ENCODE assay signal across 21 mouse cellular contexts in genomic region chr1:53796271-53796670, GRCm38 (mm10). TPM values are rescaled to one million over a fixed set of nuclear protein-coding genes. Genes with fewer than 3 reads are reported as not detected.
DNase-seq lines count a peak whose midpoint lies in the region; ATAC-seq and TF ChIP-seq lines count a peak whose summit lies in the region.
"Had no signal": no experiment of that assay in that cellular context is flagged by ENCODE, and none has a peak within 500 bp of the region (broad histone marks: within the 10 kb centered on the region; RNA-seq: fewer than 3 reads in every experiment).

No protein-coding gene starts in this region.

- no peak for TF ChIP-seq CTCF in thymus, adult 2 months (IDR thresholded peaks at IDR 0.05; ENCODE audit: borderline replicate concordance, control insufficient read depth, extremely low read depth, insufficient read depth, low read length, poor library complexity)

- peak; percentile 27 for DNase-seq in CD4-positive, CD25-positive, alpha-beta regulatory T cell, adult 2 months (ENCODE audit: low read depth, low spot score)
- DNase-seq in thymus, adult 2 months: no peak
- DNase-seq in thymus, postnatal 4 days: no peak
- peak; percentile 56 for DNase-seq in induced T-regulatory cell, adult 2 months (ENCODE audit: low read depth)
- DNase-seq in cerebellum, adult 18-20 months: no peak
- DNase-seq: adrenal gland, adult 8-10 months; adrenal gland, postnatal 14 days; B cell, adult 2 months; cerebellum, adult 11-12 months; cerebellum, adult 8-10 months; cerebellum, adult 9-11 months; cerebellum, postnatal 14 days; cerebellum, postnatal 36 days; embryo, embryonic 11 days had no signal

- no peak overlapping the region for H3K4me2 ChIP-seq in forebrain, embryonic 15.5 days (replicated peaks)
- H3K4me2 ChIP-seq: embryonic facial prominence, embryonic 13.5 days; embryonic facial prominence, embryonic 15.5 days; forebrain, embryonic 13.5 days had no signal

- TF ChIP-seq POLR2A in thymus, adult 2 months (IDR thresholded peaks at IDR 0.05; ENCODE audit: control insufficient read depth, extremely low read depth, insufficient read depth, low read length, poor library complexity): no peak

- H3K27me3 ChIP-seq in thymus, adult 2 months (ENCODE audit: control insufficient read depth, insufficient read depth, low read length): no peaks in the 10 kb centered on the region
- no peaks in the 10 kb centered on the region for H3K27me3 ChIP-seq in forebrain, embryonic 15.5 days
- H3K27me3 ChIP-seq: embryonic facial prominence, embryonic 13.5 days; embryonic facial prominence, embryonic 15.5 days; forebrain, embryonic 13.5 days had no signal

- H3K4me3 ChIP-seq in thymus, adult 2 months (ENCODE audit: control insufficient read depth, insufficient read depth, low read length): no peak overlapping the region
- H3K4me3 ChIP-seq in forebrain, embryonic 15.5 days: no peak overlapping the region
- H3K4me3 ChIP-seq: embryonic facial prominence, embryonic 13.5 days; embryonic facial prominence, embryonic 15.5 days; erythroblast, embryonic 14.5 days; forebrain, embryonic 13.5 days had no signal

- no peak overlapping the region for H3K9ac ChIP-seq in forebrain, embryonic 15.5 days (replicated peaks)
- H3K9ac ChIP-seq: embryonic facial prominence, embryonic 13.5 days; embryonic facial prominence, embryonic 15.5 days; forebrain, embryonic 13.5 days had no signal

- H3K36me3 ChIP-seq in thymus, adult 2 months (ENCODE audit: control insufficient read depth, insufficient read depth, low read length): no peaks in the 10 kb centered on the region
- H3K36me3 ChIP-seq in forebrain, embryonic 15.5 days: no peaks in the 10 kb centered on the region
- H3K36me3 ChIP-seq: embryonic facial prominence, embryonic 13.5 days; embryonic facial prominence, embryonic 15.5 days had no signal

- peak overlapping the region; percentile 31; the same call in 1 of the 2 replicates for H3K27ac ChIP-seq in thymus, adult 2 months (ENCODE audit: control insufficient read depth, insufficient read depth, low read length)
- no peak overlapping the region for H3K27ac ChIP-seq in forebrain, embryonic 15.5 days (replicated peaks)
- H3K27ac ChIP-seq: embryonic facial prominence, embryonic 13.5 days; embryonic facial prominence, embryonic 15.5 days; forebrain, embryonic 13.5 days had no signal

- ATAC-seq in CD4-positive, CD25-positive, alpha-beta regulatory T cell, adult 4 months: no peak
- no peak for ATAC-seq in forebrain, embryonic 15.5 days (replicated peaks)
- ATAC-seq: forebrain, embryonic 13.5 days; forebrain, embryonic 16.5 days had no signal

- 94% methylated on average over 6 of the region's 6 CpGs for WGBS in thymus, adult 2 months
- WGBS in forebrain, embryonic 15.5 days: 90% methylated on average over 6 of the region's 6 CpGs

- H3K9me3 ChIP-seq in forebrain, embryonic 15.5 days: no peaks in the 10 kb centered on the region
- H3K9me3 ChIP-seq: embryonic facial prominence, embryonic 13.5 days; embryonic facial prominence, embryonic 15.5 days; forebrain, embryonic 13.5 days had no signal

- peaks cover 23% of the 10 kb centered on the region for H3K4me1 ChIP-seq in thymus, adult 2 months (replicated peaks; ENCODE audit: control insufficient read depth, insufficient read depth, low read length)
- no peaks in the 10 kb centered on the region for H3K4me1 ChIP-seq in forebrain, embryonic 15.5 days
- H3K4me1 ChIP-seq: embryonic facial prominence, embryonic 13.5 days; embryonic facial prominence, embryonic 15.5 days; forebrain, embryonic 13.5 days had no signal

RNA-seq across cellular contexts. Expression of gene Stk17b, which starts 11.2 kb away (rescaled TPM):
- polyA plus RNA-seq in CD4-positive, CD25-positive, alpha-beta regulatory T cell, adult 4 months (2017; shearing (Covaris generic)): 100 to 1,000 TPM; 437 to 460 TPM
- 27.2 and 33.1 TPM in 2 replicates for polyA plus RNA-seq in thymus, adult 2 months (2012; rRNA removed)
- 5.4 and 5.9 TPM in 2 replicates for polyA plus RNA-seq in forebrain, embryonic 15.5 days (2015; fragmentation: Nextera tagmentation; extraction: Ambion mirVana)

Comparison
In these comparisons a context has a peak if more than half of its experiments do, and no peak if none do; other contexts are left out.
1. DNase-seq: peak in CD4-positive, CD25-positive, alpha-beta regulatory T cell, adult 2 months (single experiment) and induced T-regulatory cell, adult 2 months (single experiment); none in thymus, adult 2 months (single experiment), thymus, postnatal 4 days (single experiment) and cerebellum, adult 18-20 months (0 of 2).
2. RNA of gene Stk17b, which starts 11.2 kb away (polyA plus RNA-seq): 437 to 460 TPM in CD4-positive, CD25-positive, alpha-beta regulatory T cell, adult 4 months; 27.2 to 33.1 TPM in thymus, adult 2 months and 5.4 to 5.9 TPM in forebrain, embryonic 15.5 days; every median in the first group is over 10 times any median in the second.